10 mouse cellular contexts compared by ENCODE assay signal in the genomic region with DNA sequence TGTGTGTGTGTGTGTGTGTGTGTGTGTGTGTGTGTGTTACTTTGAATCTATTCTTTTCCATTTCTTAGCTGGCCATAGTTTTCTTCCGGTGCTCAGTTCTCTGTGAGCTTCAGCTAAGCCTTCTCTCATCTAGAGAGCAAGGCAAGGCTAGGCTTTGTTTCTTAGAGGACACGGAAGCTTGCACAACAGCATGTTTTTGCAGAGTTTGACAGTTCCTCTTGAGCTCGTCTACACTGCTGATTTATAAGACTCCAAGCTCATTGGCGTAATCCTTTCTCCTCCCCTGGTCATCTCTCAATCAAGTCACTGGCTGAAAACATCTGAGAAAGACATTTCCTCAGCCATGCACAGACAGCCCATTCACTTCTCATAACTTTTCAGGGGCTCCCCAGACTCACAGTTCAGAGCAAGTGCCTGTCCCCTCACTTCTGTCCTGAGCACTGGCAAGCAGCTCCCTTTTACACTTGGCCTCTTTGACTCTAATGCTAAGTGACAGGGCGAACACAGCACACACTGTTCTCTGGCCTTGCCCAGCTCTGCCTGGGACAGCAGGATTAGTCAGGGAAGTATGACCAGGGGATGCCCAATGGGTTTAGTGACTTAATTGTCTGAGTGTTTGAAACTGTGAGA.
DNase-seq lines count a peak whose midpoint lies in the region; ATAC-seq and TF ChIP-seq lines count a peak whose summit lies in the region.
"Had no signal": no experiment of that assay in that cellular context is flagged by ENCODE, and none has a peak within 500 bp of the region (broad histone marks: within the 10 kb centered on the region; RNA-seq: fewer than 3 reads in every experiment).

No protein-coding gene starts in this region.

- no peak overlapping the region for H3K9ac ChIP-seq in kidney, embryonic 16.5 days (replicated peaks; ENCODE audit: low read length)
- no peak overlapping the region for H3K9ac ChIP-seq in midbrain, embryonic 14.5 days (replicated peaks; ENCODE audit: low read length)
- H3K9ac ChIP-seq: heart, embryonic 15.5 days; lung, embryonic 15.5 days had no signal

- H3K4me2 ChIP-seq in kidney, embryonic 16.5 days (replicated peaks; ENCODE audit: low read depth, low read length): no peak overlapping the region
- no peak overlapping the region for H3K4me2 ChIP-seq in midbrain, embryonic 14.5 days (ENCODE audit: low read length)
- H3K4me2 ChIP-seq: heart, embryonic 15.5 days; lung, embryonic 15.5 days had no signal

- DNase-seq in kidney, adult 2 months: peak; percentile 35
- DNase-seq in embryonic facial prominence, embryonic 10.5 days (ENCODE audit: low spot score): peak; percentile 54
- DNase-seq in midbrain, embryonic 14.5 days: peak; percentile 72
- DNase-seq in right cerebral cortex, adult 2 months (ENCODE audit: low spot score in 2 of 2): no peak
- DNase-seq in kidney, postnatal 25 days: no peak

- no peaks in the 10 kb centered on the region for H3K36me3 ChIP-seq in kidney, adult 2 months (ENCODE audit: control insufficient read depth, insufficient read depth, low read length)
- no peaks in the 10 kb centered on the region for H3K36me3 ChIP-seq in kidney, embryonic 16.5 days (ENCODE audit: insufficient read depth, low read length)
- no peaks in the 10 kb centered on the region for H3K36me3 ChIP-seq in embryonic facial prominence, embryonic 10.5 days (replicated peaks)
- no peaks in the 10 kb centered on the region for H3K36me3 ChIP-seq in midbrain, embryonic 14.5 days (ENCODE audit: control insufficient read depth, insufficient read depth, low read length)
- H3K36me3 ChIP-seq: heart, embryonic 15.5 days; lung, embryonic 15.5 days had no signal

- ATAC-seq in kidney, embryonic 16.5 days (ENCODE audit: low FRiP score, low TSS enrichment): no peak
- peak; percentile 42; the same call in 1 of the 2 replicates for ATAC-seq in granulocyte monocyte progenitor cell, adult 5-6 weeks (replicated peaks; ENCODE audit: poor library complexity, severe bottlenecking)
- ATAC-seq in midbrain, embryonic 14.5 days (ENCODE audit: low FRiP score, low TSS enrichment): peak; percentile 92
- ATAC-seq in inflammation-experienced regulatory T-cells, adult 6 months: no peak

- no peaks in the 10 kb centered on the region for H3K9me3 ChIP-seq in kidney, embryonic 16.5 days (ENCODE audit: low read length)
- no peaks in the 10 kb centered on the region for H3K9me3 ChIP-seq in embryonic facial prominence, embryonic 10.5 days
- no peaks in the 10 kb centered on the region for H3K9me3 ChIP-seq in midbrain, embryonic 14.5 days (ENCODE audit: control insufficient read depth, low read length)
- H3K9me3 ChIP-seq: heart, embryonic 15.5 days; lung, embryonic 15.5 days had no signal

- H3K27ac ChIP-seq in kidney, adult 2 months (ENCODE audit: insufficient read depth, low read depth, low read length): no peak overlapping the region
- no peak overlapping the region for H3K27ac ChIP-seq in kidney, embryonic 16.5 days (ENCODE audit: low read length)
- H3K27ac ChIP-seq in embryonic facial prominence, embryonic 10.5 days (replicated peaks): peak overlapping the region; percentile 78
- peak overlapping the region; percentile 45; the same call in 1 of the 2 replicates for H3K27ac ChIP-seq in midbrain, embryonic 14.5 days (replicated peaks; ENCODE audit: low read depth, low read length)
- H3K27ac ChIP-seq: heart, embryonic 15.5 days; lung, embryonic 15.5 days had no signal

- no peak overlapping the region for H3K4me3 ChIP-seq in kidney, adult 2 months (ENCODE audit: insufficient read depth, low read depth, low read length)
- H3K4me3 ChIP-seq in kidney, embryonic 16.5 days (ENCODE audit: low read length): no peak overlapping the region
- H3K4me3 ChIP-seq in embryonic facial prominence, embryonic 10.5 days: no peak overlapping the region
- H3K4me3 ChIP-seq in midbrain, embryonic 14.5 days (replicated peaks; ENCODE audit: low read depth, low read length): no peak overlapping the region
- H3K4me3 ChIP-seq: heart, embryonic 15.5 days; lung, embryonic 15.5 days had no signal

- no peak for TF ChIP-seq POLR2A in kidney, adult 2 months (IDR thresholded peaks at IDR 0.05; ENCODE audit: low read depth, low read length)

- no peak for TF ChIP-seq CTCF in kidney, adult 2 months (conservative IDR thresholded peaks at IDR 0.05; ENCODE audit: insufficient read depth, insufficient read length, low read depth, low read length)

- H3K27me3 ChIP-seq in kidney, adult 2 months (replicated peaks; ENCODE audit: control insufficient read depth, insufficient read depth, low read length): no peaks in the 10 kb centered on the region
- no peaks in the 10 kb centered on the region for H3K27me3 ChIP-seq in kidney, embryonic 16.5 days (ENCODE audit: insufficient read depth, low read length)
- no peaks in the 10 kb centered on the region for H3K27me3 ChIP-seq in embryonic facial prominence, embryonic 10.5 days (replicated peaks; ENCODE audit: low read depth, poor library complexity, severe bottlenecking)
- H3K27me3 ChIP-seq in midbrain, embryonic 14.5 days (ENCODE audit: control insufficient read depth, insufficient read depth, low read length): no peaks in the 10 kb centered on the region
- H3K27me3 ChIP-seq: heart, embryonic 15.5 days; lung, embryonic 15.5 days had no signal

- H3K4me1 ChIP-seq in kidney, adult 2 months (ENCODE audit: control insufficient read depth, insufficient read depth, low read length): no peaks in the 10 kb centered on the region
- H3K4me1 ChIP-seq in kidney, embryonic 16.5 days (ENCODE audit: insufficient read depth, low read length): peaks cover 9% of the 10 kb centered on the region
- H3K4me1 ChIP-seq in embryonic facial prominence, embryonic 10.5 days: peaks cover 43% of the 10 kb centered on the region
- peaks cover 6% of the 10 kb centered on the region; the same call in 1 of the 2 replicates for H3K4me1 ChIP-seq in midbrain, embryonic 14.5 days (ENCODE audit: control insufficient read depth, insufficient read depth, low read length)

- 69% methylated on average over 5 of the region's 5 CpGs for WGBS in kidney, adult 2 months
- WGBS in kidney, embryonic 16.5 days: 51% methylated on average over 5 of the region's 5 CpGs
- WGBS in embryonic facial prominence, embryonic 10.5 days: 68% methylated on average over 5 of the region's 5 CpGs
- WGBS in midbrain, embryonic 14.5 days: 15% methylated on average over 5 of the region's 5 CpGs

Comparison
In these comparisons a context has a peak if more than half of its experiments do, and no peak if none do; other contexts are left out.
1. DNase-seq: peak in kidney, adult 2 months (single experiment), embryonic facial prominence, embryonic 10.5 days (single experiment) and midbrain, embryonic 14.5 days (single experiment); none in right cerebral cortex, adult 2 months (0 of 2) and kidney, postnatal 25 days (0 of 2).
2. H3K27ac ChIP-seq: peak in embryonic facial prominence, embryonic 10.5 days (single experiment) and midbrain, embryonic 14.5 days (single experiment); none in kidney, adult 2 months (single experiment) and kidney, embryonic 16.5 days (single experiment).
3. ATAC-seq: peak in granulocyte monocyte progenitor cell, adult 5-6 weeks (single experiment) and midbrain, embryonic 14.5 days (single experiment); none in kidney, embryonic 16.5 days (single experiment) and inflammation-experienced regulatory T-cells, adult 6 months (single experiment).